Mouse (Mus musculus) stomach, embryonic 14.5 days (tissue): Measurements from ENCODE around the gene Utp18. TPM values are rescaled to one million over a fixed set of nuclear protein-coding genes. Genes with fewer than 3 reads are reported as not detected.

Source experiments
- ATAC-seq: fragments of 200-750 bp; cut with Nextera tagmentation; 2 replicates; pipeline ENCODE4 v1.8.0; 2017; ENCODE audit warnings: low read depth, moderate TSS enrichment; ENCODE audit not compliant: insufficient number of reproducible peaks, insufficient read depth, low FRiP score
- H3K27ac ChIP-seq: fragments of 300-500 bp; sonication (generic); 2 replicates; pipeline ENCODE4 v1.5.1; 2014; ENCODE audit warnings: mild to moderate bottlenecking, low read length, moderate library complexity, mixed read lengths
- H3K27me3 ChIP-seq: fragments of 300-500 bp; sonication (generic); 2 replicates; pipeline ENCODE4 v1.6.1; 2014; ENCODE audit warnings: low read length, control low read depth, mixed read lengths; ENCODE audit not compliant: control insufficient read depth, insufficient read depth
- H3K36me3 ChIP-seq: fragments of 300-500 bp; sonication (generic); 2 replicates; pipeline ENCODE4 v1.6.1; 2014; ENCODE audit warnings: mild to moderate bottlenecking, control low read depth, low read length, moderate library complexity, mixed read lengths; ENCODE audit not compliant: control insufficient read depth, insufficient read depth
- H3K4me1 ChIP-seq: fragments of 300-500 bp; sonication (generic); 2 replicates; pipeline ENCODE4 v1.6.1; 2014; ENCODE audit warnings: low read length, control low read depth, mixed read lengths; ENCODE audit not compliant: control insufficient read depth, insufficient read depth
- H3K4me2 ChIP-seq: fragments of 300-500 bp; sonication (generic); replicated peaks from 2 replicates; pipeline ENCODE4 v1.6.1; 2014; ENCODE audit warnings: low read depth, low read length, control low read depth
- H3K4me3 ChIP-seq: fragments of 300-500 bp; sonication (generic); 2 replicates; pipeline ENCODE4 v1.5.1; 2014; ENCODE audit warnings: low read depth, low read length, control low read depth
- H3K9ac ChIP-seq: fragments of 300-500 bp; sonication (generic); replicated peaks from 2 replicates; pipeline ENCODE4 v1.6.1; 2014; ENCODE audit warnings: low read depth, mild to moderate bottlenecking, control low read depth, low read length, moderate library complexity, mixed read lengths
- H3K9me3 ChIP-seq: fragments of 300-500 bp; sonication (generic); 2 replicates; pipeline ENCODE4 v1.6.1; 2016; ENCODE audit warnings: low read depth, low read length, control low read depth; ENCODE audit not compliant: control insufficient read depth
- WGBS: fragments of 180-500 bp; shearing (Covaris S2); extraction: QIAGEN DNeasy Blood & Tissue Kit; methylation state at CpG from one replicate; pipeline ENCODE4 v1.1.7; 2014; 5-methylcytosine and 5-hydroxymethylcytosine counted together
- polyA plus RNA-seq: library from polyadenylated mRNA; unstranded; fragments of >200 nt; fragmentation: Nextera tagmentation; extraction: Ambion mirVana; gene quantifications from 2 replicates; pipeline ENCODE4 v1.2.1, GENCODE M21; 2014

Gene Utp18
- polyA plus RNA-seq, 1 experiment from 2014 or later, result 24.9 TPM

GRCm38 (mm10) chr11:93887080-93887447 lies 1.5 kb upstream of the Utp18 start:
- Histone ChIP-seq H3K27me3 (no peaks in the 10 kb centered on the region), H3K36me3 (peaks cover 5% of the 10 kb centered on the region), H3K4me3 (peak overlapping the region; percentile 97), H3K27ac (peak overlapping the region; percentile 95; the same call in 1 of the 2 replicates), H3K4me2 (peak overlapping the region; percentile 90), H3K9me3 (no peaks in the 10 kb centered on the region), H3K9ac (peak overlapping the region; percentile 93), H3K4me1 (peaks cover 30% of the 10 kb centered on the region)
- WGBS, result 5% methylated on average over 4 of the region's 4 CpGs
- ATAC-seq, result no peak

GRCm38 (mm10) chr11:93886411-93887079 lies 979 bp upstream of the Utp18 start:
- peak overlapping the region; percentile 93 for H3K9ac ChIP-seq
- peaks cover 30% of the 10 kb centered on the region for H3K4me1 ChIP-seq
- peak overlapping the region; percentile 97 for H3K4me3 ChIP-seq
- H3K27ac ChIP-seq, result peak overlapping the region; percentile 95
- no peaks in the 10 kb centered on the region for H3K27me3 ChIP-seq
- H3K36me3 ChIP-seq, result peaks cover 2% of the 10 kb centered on the region
- 2% methylated on average over 32 of the region's 34 CpGs for WGBS
- no peak for ATAC-seq
- H3K4me2 ChIP-seq, result peak overlapping the region; percentile 90
- H3K9me3 ChIP-seq, result no peaks in the 10 kb centered on the region

GRCm38 (mm10) chr11:93884901-93885571 lies 530 bp downstream of the Utp18 start:
- ATAC-seq, result peak; percentile 49
- peaks cover 2% of the 10 kb centered on the region for H3K36me3 ChIP-seq

GRCm38 (mm10) chr11:93884068-93884467 lies 1.5 kb downstream of the Utp18 start:
- no peak for ATAC-seq
- Histone ChIP-seq H3K27ac (no peak overlapping the region), H3K27me3 (no peaks in the 10 kb centered on the region), H3K4me1 (peaks cover 26% of the 10 kb centered on the region), H3K9ac (no peak overlapping the region), H3K9me3 (no peaks in the 10 kb centered on the region), H3K4me2 (peak overlapping the region; percentile 53; the same call in 1 of the 2 replicates), H3K4me3 (peak overlapping the region; percentile 97; the same call in 1 of the 2 replicates), H3K36me3 (peaks cover 7% of the 10 kb centered on the region)
- WGBS, result 83% methylated on average over 4 of the region's 4 CpGs

More at GRCm38 (mm10) chr11:93884901-93885571, 530 bp downstream of the Utp18 start:
- Histone ChIP-seq H3K4me1 (peaks cover 30% of the 10 kb centered on the region), H3K9me3 (no peaks in the 10 kb centered on the region), H3K4me3 (peak overlapping the region; percentile 97), H3K4me2 (peak overlapping the region; percentile 53), H3K27me3 (no peaks in the 10 kb centered on the region), H3K9ac (peak overlapping the region; percentile 93), H3K27ac (peak overlapping the region; percentile 95)
- WGBS, result under 1% methylated on average over 75 of the region's 81 CpGs

- no peak overlapping the region for H3K9ac ChIP-seq
- no peaks in the 10 kb centered on the region for H3K9me3 ChIP-seq
- no peak for ATAC-seq
- H3K36me3 ChIP-seq, result peaks cover 22% of the 10 kb centered on the region; the same call in 1 of the 2 replicates
- no peaks in the 10 kb centered on the region for H3K27me3 ChIP-seq
- no peak overlapping the region for H3K4me2 ChIP-seq
- H3K4me3 ChIP-seq, result no peak overlapping the region
- WGBS, result 88% methylated on average over 1 of the region's 1 CpGs
- no peaks in the 10 kb centered on the region for H3K4me1 ChIP-seq
- no peak overlapping the region for H3K27ac ChIP-seq
Measured at GRCm38 (mm10) chr11:93862638-93863037, 22.9 kb downstream of the Utp18 start.

GRCm38 (mm10) chr11:93862045-93862623 lies 23.4 kb downstream of the Utp18 start:
- no peak overlapping the region for H3K27ac ChIP-seq
- no peak overlapping the region for H3K4me2 ChIP-seq
- no peak overlapping the region for H3K9ac ChIP-seq
- no peak overlapping the region for H3K4me3 ChIP-seq
- peaks cover 18% of the 10 kb centered on the region; the same call in 1 of the 2 replicates for H3K36me3 ChIP-seq
- no peaks in the 10 kb centered on the region for H3K9me3 ChIP-seq
- no peak for ATAC-seq
- no peaks in the 10 kb centered on the region for H3K27me3 ChIP-seq
- 94% methylated on average over 4 of the region's 4 CpGs for WGBS
- no peaks in the 10 kb centered on the region for H3K4me1 ChIP-seq

- peaks cover 8% of the 10 kb centered on the region; the same call in 1 of the 2 replicates for H3K36me3 ChIP-seq
- no peak overlapping the region for H3K27ac ChIP-seq
- WGBS, result 90% methylated on average over 2 of the region's 2 CpGs
- H3K9me3 ChIP-seq, result no peaks in the 10 kb centered on the region
- no peak overlapping the region for H3K4me2 ChIP-seq
- no peak overlapping the region for H3K4me3 ChIP-seq
- no peak for ATAC-seq
- no peaks in the 10 kb centered on the region for H3K27me3 ChIP-seq
- H3K9ac ChIP-seq, result no peak overlapping the region
- H3K4me1 ChIP-seq, result no peaks in the 10 kb centered on the region
Measured at GRCm38 (mm10) chr11:93861193-93861592, 24.4 kb downstream of the Utp18 start.

- ATAC-seq, result no peak
- no peak overlapping the region for H3K27ac ChIP-seq
- H3K9me3 ChIP-seq, result no peaks in the 10 kb centered on the region
- no peaks in the 10 kb centered on the region for H3K4me1 ChIP-seq
- no peak overlapping the region for H3K4me3 ChIP-seq
- H3K27me3 ChIP-seq, result no peaks in the 10 kb centered on the region
- H3K36me3 ChIP-seq, result peaks cover 8% of the 10 kb centered on the region; the same call in 1 of the 2 replicates
- no peak overlapping the region for H3K9ac ChIP-seq
- 94% methylated on average over 1 of the region's 1 CpGs for WGBS
- H3K4me2 ChIP-seq, result no peak overlapping the region
Measured at GRCm38 (mm10) chr11:93860540-93861172, 24.9 kb downstream of the Utp18 start.
